Mouse (Mus musculus) ES-Bruce4 (cell line): ENCODE results near the gene Pcsk5. TPM values are rescaled to one million over a fixed set of nuclear protein-coding genes. Genes with fewer than 3 reads are reported as not detected.

Source experiments
- H3K27ac ChIP-seq: 2 replicates; pipeline ENCODE4 v1.5.1; 2012; ENCODE audit warnings: low read length, inconsistent platforms; ENCODE audit not compliant: insufficient read depth
- H3K27me3 ChIP-seq: 2 replicates; pipeline ENCODE4 v1.6.1; 2012; ENCODE audit warnings: mild to moderate bottlenecking, low read length, inconsistent platforms; ENCODE audit not compliant: control insufficient read depth, poor library complexity, insufficient read depth, severe bottlenecking
- H3K36me3 ChIP-seq: 2 replicates; pipeline ENCODE4 v1.6.1; 2012; ENCODE audit warnings: inconsistent platforms, mild to moderate bottlenecking, low read length, moderate library complexity; ENCODE audit not compliant: control insufficient read depth, poor library complexity, insufficient read depth, severe bottlenecking
- H3K4me1 ChIP-seq: one replicate; pipeline ENCODE4 v1.8.1; 2011; ENCODE audit warnings: low read length; ENCODE audit not compliant: control insufficient read depth, insufficient read depth
- H3K4me3 ChIP-seq: 2 replicates; pipeline ENCODE4 v1.5.1; 2011; ENCODE audit warnings: low read depth, mild to moderate bottlenecking, low read length
- H3K9ac ChIP-seq: 2 replicates; pipeline ENCODE4 v1.6.1; 2012; ENCODE audit warnings: low read depth, mild to moderate bottlenecking, inconsistent platforms; ENCODE audit not compliant: poor library complexity, severe bottlenecking
- H3K9me3 ChIP-seq: replicated peaks from 2 replicates; pipeline ENCODE4 v1.6.1; 2012; ENCODE audit warnings: mild to moderate bottlenecking, low read length, inconsistent platforms; ENCODE audit not compliant: control insufficient read depth, poor library complexity, insufficient read depth, severe bottlenecking
- CTCF ChIP-seq: IDR thresholded peaks from one replicate; pipeline ENCODE4 v1.8.1; 2011; ENCODE audit warnings: low read depth, low read length
- EP300 ChIP-seq: IDR thresholded peaks from 2 replicates; pipeline ENCODE4 v1.6.1; 2011; ENCODE audit warnings: low read depth, low read length; ENCODE audit not compliant: insufficient read depth
- POLR2A ChIP-seq: IDR thresholded peaks from one replicate; pipeline ENCODE4 v1.8.1; 2011; ENCODE audit warnings: low read length; ENCODE audit not compliant: insufficient read depth
- polyA plus RNA-seq: library from polyadenylated mRNA; stranded (reverse); fragments of >200 nt; gene quantifications from 2 replicates; pipeline ENCODE4 v1.2.4, GENCODE M21; 2011; ENCODE audit warnings: low read depth; ENCODE audit not compliant: missing spikeins, insufficient read depth, insufficient read length

Gene Pcsk5
- polyA plus RNA-seq, 1 experiment = 0.33 TPM

- TF ChIP-seq POLR2A = no peak
- no peak for TF ChIP-seq CTCF
- no peak for TF ChIP-seq EP300
- no peak overlapping the region for H3K4me3 ChIP-seq
- H3K9ac ChIP-seq = no peak overlapping the region
- no peaks in the 10 kb centered on the region for H3K4me1 ChIP-seq
- H3K36me3 ChIP-seq = no peaks in the 10 kb centered on the region
- H3K27me3 ChIP-seq = no peaks in the 10 kb centered on the region
- H3K27ac ChIP-seq = no peak overlapping the region
- H3K9me3 ChIP-seq = no peaks in the 10 kb centered on the region
These were observed 234.1 kb downstream of the Pcsk5 start for GRCm38 (mm10) chr19:17603322-17603721.

GRCm38 (mm10) chr19:17600347-17600746 lies 237.1 kb downstream of the Pcsk5 start:
- Histone ChIP-seq H3K27ac (no peak overlapping the region), H3K4me3 (no peak overlapping the region), H3K36me3 (no peaks in the 10 kb centered on the region), H3K27me3 (no peaks in the 10 kb centered on the region), H3K9ac (no peak overlapping the region), H3K4me1 (no peaks in the 10 kb centered on the region), H3K9me3 (no peaks in the 10 kb centered on the region)
- TF ChIP-seq EP300 (no peak), CTCF (no peak), POLR2A (no peak)

GRCm38 (mm10) chr19:17592790-17593189 lies 244.6 kb downstream of the Pcsk5 start:
- no peaks in the 10 kb centered on the region for H3K36me3 ChIP-seq
- TF ChIP-seq POLR2A (no peak), CTCF (no peak), EP300 (no peak)
- no peaks in the 10 kb centered on the region for H3K4me1 ChIP-seq
- no peaks in the 10 kb centered on the region for H3K9me3 ChIP-seq
- H3K27ac ChIP-seq = no peak overlapping the region
- no peak overlapping the region for H3K4me3 ChIP-seq
- no peaks in the 10 kb centered on the region; the same call in 1 of the 2 replicates for H3K27me3 ChIP-seq
- no peak overlapping the region for H3K9ac ChIP-seq

GRCm38 (mm10) chr19:17591335-17591734 lies 246.1 kb downstream of the Pcsk5 start:
- Histone ChIP-seq H3K9me3 (no peaks in the 10 kb centered on the region), H3K27ac (no peak overlapping the region), H3K27me3 (no peaks in the 10 kb centered on the region; the same call in 1 of the 2 replicates), H3K36me3 (no peaks in the 10 kb centered on the region), H3K4me3 (no peak overlapping the region), H3K4me1 (no peaks in the 10 kb centered on the region), H3K9ac (no peak overlapping the region)
- TF ChIP-seq CTCF (no peak), EP300 (no peak), POLR2A (no peak)

- Histone ChIP-seq H3K36me3 (no peaks in the 10 kb centered on the region), H3K27ac (no peak overlapping the region), H3K9ac (no peak overlapping the region), H3K27me3 (no peaks in the 10 kb centered on the region; the same call in 1 of the 2 replicates), H3K9me3 (no peaks in the 10 kb centered on the region), H3K4me1 (no peaks in the 10 kb centered on the region), H3K4me3 (no peak overlapping the region)
- TF ChIP-seq EP300 = no peak
- TF ChIP-seq POLR2A = no peak
- TF ChIP-seq CTCF = no peak
These were observed 247.1 kb downstream of the Pcsk5 start for GRCm38 (mm10) chr19:17590314-17590713.

GRCm38 (mm10) chr19:17577412-17577811 lies 260.0 kb downstream of the Pcsk5 start:
- no peaks in the 10 kb centered on the region for H3K27me3 ChIP-seq
- no peak overlapping the region for H3K9ac ChIP-seq
- no peaks in the 10 kb centered on the region for H3K4me1 ChIP-seq
- no peak for TF ChIP-seq EP300
- TF ChIP-seq CTCF = no peak
- no peak for TF ChIP-seq POLR2A
- no peak overlapping the region for H3K4me3 ChIP-seq
- no peaks in the 10 kb centered on the region for H3K36me3 ChIP-seq
- no peaks in the 10 kb centered on the region for H3K9me3 ChIP-seq
- H3K27ac ChIP-seq = no peak overlapping the region
